Mouse (Mus musculus): ENCODE results near the gene B4galt4.

DNA sequence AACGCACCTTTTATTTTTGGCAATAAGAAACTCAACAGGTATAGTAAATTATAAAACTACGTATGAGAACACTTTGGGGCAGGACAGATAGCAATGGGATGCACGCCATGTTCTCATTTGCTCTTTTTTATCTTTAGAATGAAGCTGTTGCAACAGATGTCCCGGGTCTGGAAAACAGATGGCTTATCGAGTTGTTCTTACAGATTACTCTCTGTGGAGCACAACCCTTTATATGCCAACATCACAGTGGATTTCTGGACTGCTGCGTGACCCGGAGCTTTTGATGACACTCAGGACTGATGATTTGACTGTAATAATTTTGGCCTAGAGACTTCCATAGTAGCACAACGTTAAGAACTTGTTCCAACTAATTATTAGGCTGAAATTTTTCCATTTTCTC is 25.7 kb downstream of the B4galt4 start:
- TF ChIP-seq MAFK (IDR thresholded peaks at IDR 0.05; ENCODE audit: insufficient replicate concordance, low read length) = no peak
- no peak for TF ChIP-seq ELF1 (IDR thresholded peaks at IDR 0.05; ENCODE audit: low read depth, low read length)
- TF ChIP-seq CHD2 (IDR thresholded peaks at IDR 0.05; ENCODE audit: low read length) = no peak
- no peak for TF ChIP-seq ZC3H11A (IDR thresholded peaks at IDR 0.05; ENCODE audit: low read depth, low read length)
- no peak for TF ChIP-seq CTCF (conservative IDR thresholded peaks at IDR 0.05 in 1 of 2, IDR thresholded peaks at IDR 0.05 in 1 of 2; ENCODE audit: low read depth in 2 of 2, low read length in 2 of 2)

All from CH12.LX (cell line).